Mouse (Mus musculus) hindbrain, postnatal 0 days (tissue): ENCODE data around the gene Zfp280b. TPM values are rescaled to one million over a fixed set of nuclear protein-coding genes. Genes with fewer than 3 reads are reported as not detected.
"Not testable (repeated sequence)": the region's sequence is repeated elsewhere in the genome, so short reads cannot be mapped to it uniquely, and the experiment has no call there.

Experiments used
- ATAC-seq: fragments of 200-750 bp; cut with Nextera tagmentation; 2 replicates; pipeline ENCODE4 v1.8.0; 2017; ENCODE audit warnings: mild to moderate bottlenecking, moderate TSS enrichment, moderate library complexity
- DNase-seq: peaks from one replicate; pipeline ENCODE4 v3.0.0-alpha.2; 2015; ENCODE audit warnings: low spot score
- H3K27ac ChIP-seq: fragments of 300-500 bp; sonication (generic); 2 replicates; pipeline ENCODE4 v1.5.1; 2014; ENCODE audit warnings: mild to moderate bottlenecking
- H3K27me3 ChIP-seq: fragments of 300-500 bp; sonication (generic); 2 replicates; pipeline ENCODE4 v1.6.1; 2014; ENCODE audit warnings: low read length, mixed read lengths; ENCODE audit not compliant: insufficient read depth
- H3K36me3 ChIP-seq: fragments of 300-500 bp; sonication (generic); 2 replicates; pipeline ENCODE4 v1.6.1; 2014; ENCODE audit warnings: low read length, mixed read lengths; ENCODE audit not compliant: insufficient read depth
- H3K4me1 ChIP-seq: fragments of 300-500 bp; sonication (generic); 2 replicates; pipeline ENCODE4 v1.6.1; 2014; ENCODE audit warnings: antibody characterized with exemption, low read length, mixed read lengths; ENCODE audit not compliant: insufficient read depth
- H3K4me2 ChIP-seq: fragments of 300-500 bp; sonication (generic); 2 replicates; pipeline ENCODE4 v1.6.1; 2014; ENCODE audit warnings: low read depth, mild to moderate bottlenecking, low read length, moderate library complexity, mixed read lengths
- H3K4me3 ChIP-seq: fragments of 300-500 bp; sonication (generic); 2 replicates; pipeline ENCODE4 v1.5.1; 2014; ENCODE audit warnings: low read length
- H3K9ac ChIP-seq: fragments of 300-500 bp; sonication (generic); replicated peaks from 2 replicates; pipeline ENCODE4 v1.6.1; 2014; ENCODE audit warnings: mild to moderate bottlenecking, low read length, moderate library complexity, mixed read lengths
- H3K9me3 ChIP-seq: fragments of 300-500 bp; sonication (generic); 2 replicates; pipeline ENCODE4 v1.6.1; 2016; ENCODE audit warnings: low read length, mixed read lengths
- CTCF ChIP-seq: IDR thresholded peaks from 2 replicates; pipeline ENCODE4 v1.5.1; 2016; ENCODE audit warnings: antibody characterized with exemption, control low read depth, low read depth
- WGBS: fragments of 180-500 bp; shearing (Covaris S2); extraction: QIAGEN DNeasy Blood & Tissue Kit; methylation state at CpG from one replicate; pipeline ENCODE4 v1.1.7; 2014; 5-methylcytosine and 5-hydroxymethylcytosine counted together
- polyA plus RNA-seq: library from polyadenylated mRNA; unstranded; fragments of >200 nt; fragmentation: Nextera tagmentation; extraction: Ambion mirVana; gene quantifications from 2 replicates; pipeline ENCODE4 v1.2.1, GENCODE M21; 2015
- total RNA-seq: library from RNA; depleted of rRNA; stranded (reverse); fragments of >200 nt; gene quantifications from 2 replicates; pipeline ENCODE4 v1.2.3, GENCODE M21; 2014; rRNA removed

Gene Zfp280b
- 6.8 and 7.9 TPM in 2 replicates for total RNA-seq
- polyA plus RNA-seq, result 10.0 and 10.5 TPM in 2 replicates

- DNase-seq (peak; percentile 97), ATAC-seq (peak; percentile 99)
- H3K4me3 ChIP-seq, result peak within 1 kb of the TSS; percentile 81
- H3K4me2 ChIP-seq, result peak within 1 kb of the TSS; percentile 81
- H3K9ac ChIP-seq, result peak within 1 kb of the TSS; percentile 85
- H3K27me3 ChIP-seq, result no peaks in the 10 kb centered on the region
- no peaks in the 10 kb centered on the region for H3K9me3 ChIP-seq
- peak within 1 kb of the TSS; percentile 77 for H3K27ac ChIP-seq
- H3K4me1 ChIP-seq, result no peaks in the 10 kb centered on the region
- WGBS, result under 1% methylated on average over 56 of the region's 58 CpGs
- peak; percentile 77 for TF ChIP-seq CTCF
- no peaks in the 10 kb centered on the region for H3K36me3 ChIP-seq
Measured at GRCm38 (mm10) chr10:76032402-76033118, at the start of gene Zfp280b. TSS of gene Zfp280b (plus strand) at chr10:76032650.

- Histone ChIP-seq H3K4me2 (no peak overlapping the region), H3K9me3 (no peaks in the 10 kb centered on the region), H3K36me3 (no peaks in the 10 kb centered on the region), H3K9ac (no peak overlapping the region), H3K4me1 (no peaks in the 10 kb centered on the region), H3K27ac (no peak overlapping the region), H3K4me3 (no peak overlapping the region), H3K27me3 (no peaks in the 10 kb centered on the region)
- DNase-seq, result no peak
- ATAC-seq, result no peak
- WGBS, result 56% methylated on average over 4 of the region's 4 CpGs
- TF ChIP-seq CTCF, result no peak
Measured at GRCm38 (mm10) chr10:75990430-75991042, 41.9 kb upstream of the Zfp280b start.

GRCm38 (mm10) chr10:75993616-75994240 lies 38.7 kb upstream of the Zfp280b start:
- no peak for ATAC-seq
- TF ChIP-seq CTCF, result no peak
- WGBS, result 88% methylated on average over 15 of the region's 15 CpGs
- H3K9me3 ChIP-seq, result no peaks in the 10 kb centered on the region
- no peaks in the 10 kb centered on the region for H3K27me3 ChIP-seq
- H3K4me1 ChIP-seq, result no peaks in the 10 kb centered on the region
- no peak for DNase-seq
- H3K27ac ChIP-seq, result no peak overlapping the region
- H3K36me3 ChIP-seq, result no peaks in the 10 kb centered on the region
- H3K4me2 ChIP-seq, result no peak overlapping the region
- H3K9ac ChIP-seq, result no peak overlapping the region
- H3K4me3 ChIP-seq, result no peak overlapping the region

GRCm38 (mm10) chr10:75994531-75995210 lies 37.8 kb upstream of the Zfp280b start:
- H3K9ac ChIP-seq, DNase-seq, H3K27ac ChIP-seq, ATAC-seq, H3K4me1 ChIP-seq, H3K4me3 ChIP-seq, H3K9me3 ChIP-seq, H3K4me2 ChIP-seq, H3K27me3 ChIP-seq, H3K36me3 ChIP-seq: not testable (repeated sequence)
- WGBS, result 67% methylated on average over 12 of the region's 13 CpGs

GRCm38 (mm10) chr10:75995463-75995862 lies 37.0 kb upstream of the Zfp280b start:
- no peak for TF ChIP-seq CTCF
- ATAC-seq, result no peak
- Histone ChIP-seq H3K4me2 (no peak overlapping the region), H3K9me3 (no peaks in the 10 kb centered on the region), H3K9ac (no peak overlapping the region), H3K27ac (no peak overlapping the region), H3K27me3 (no peaks in the 10 kb centered on the region), H3K4me3 (no peak overlapping the region), H3K36me3 (no peaks in the 10 kb centered on the region), H3K4me1 (no peaks in the 10 kb centered on the region)
- no peak for DNase-seq
- 88% methylated on average over 11 of the region's 11 CpGs for WGBS

GRCm38 (mm10) chr10:75996315-75996714 lies 36.1 kb upstream of the Zfp280b start:
- ATAC-seq (no peak), DNase-seq (no peak)
- no peak for TF ChIP-seq CTCF
- Histone ChIP-seq H3K4me1 (no peaks in the 10 kb centered on the region), H3K27me3 (no peaks in the 10 kb centered on the region), H3K9me3 (no peaks in the 10 kb centered on the region), H3K4me3 (no peak overlapping the region), H3K4me2 (no peak overlapping the region), H3K27ac (no peak overlapping the region), H3K36me3 (no peaks in the 10 kb centered on the region), H3K9ac (no peak overlapping the region)
- 50% methylated on average over 3 of the region's 3 CpGs for WGBS
